Mouse (Mus musculus) hindlimb bud, embryonic 11.5 days (tissue): ENCODE measurements around the gene Gstm6.
A peak's percentile ranks its signal among the peaks of the same experiment; 100 is the strongest.
"Not testable (repeated sequence)": the region's sequence is repeated elsewhere in the genome, so short reads cannot be mapped to it uniquely, and the experiment has no call there.

ENCODE experiments used
- DNase-seq: peaks from one replicate; pipeline ENCODE4 v3.0.0-alpha.2; 2012; ENCODE audit warnings: low read depth, low spot score; ENCODE audit errors: extremely low spot score

Gene Gstm6

GRCm38 (mm10) chr3:107895720-107896569 is 47.6 kb downstream of the Gstm6 start, which contains the start of gene Gstm5:
Gene Gstm5, plus strand, starts transcription at chr3:107895821.
- peak; percentile 42 for DNase-seq

- no peak for DNase-seq
Measured at GRCm38 (mm10) chr3:107895194-107895719, 48.3 kb downstream of the Gstm6 start.

GRCm38 (mm10) chr3:107889236-107889635 is 54.3 kb downstream of the Gstm6 start:
- not testable (repeated sequence) for DNase-seq
